8 mouse cellular contexts compared by ENCODE assay signal in the genomic region with DNA sequence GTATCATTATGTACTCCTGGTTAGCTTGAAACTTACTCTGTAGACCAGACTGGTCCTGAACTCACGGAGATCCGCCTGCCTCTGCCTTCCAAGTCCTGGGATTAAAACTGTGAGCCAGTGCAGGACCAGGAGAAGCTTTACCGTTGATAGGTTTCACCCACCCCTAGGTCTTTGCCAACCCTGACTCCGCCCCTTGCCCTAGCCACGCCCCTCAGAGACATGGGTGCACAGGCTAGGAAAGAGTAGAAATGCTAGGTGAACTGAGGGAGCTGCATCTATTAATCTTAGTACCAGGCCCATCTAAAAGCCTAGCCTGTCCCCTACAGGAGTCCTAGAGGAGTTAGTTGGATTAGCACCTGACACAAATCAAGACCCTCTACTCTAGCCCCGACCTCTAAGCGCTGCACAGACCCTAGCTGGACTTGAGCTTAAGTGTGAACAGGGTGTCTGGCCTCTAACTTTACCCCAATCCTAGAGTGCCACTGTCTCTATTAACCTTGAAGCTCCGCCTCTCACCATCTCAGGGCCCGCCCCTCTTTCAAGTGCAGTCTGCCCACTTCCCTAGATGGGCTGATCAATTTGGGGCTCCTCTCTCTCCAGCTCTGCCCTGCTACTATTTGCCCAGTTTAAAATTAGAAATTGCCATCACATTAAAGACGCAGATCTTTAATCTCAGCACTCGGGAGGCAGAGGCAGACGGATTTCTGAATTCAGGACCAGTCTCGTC. TPM values are rescaled to one million over a fixed set of nuclear protein-coding genes. Genes with fewer than 3 reads are reported as not detected.
DNase-seq lines count a peak whose midpoint lies in the region; ATAC-seq lines count a peak whose summit lies in the region.

No protein-coding gene starts in this region.

- 72% methylated on average over 13 of the region's 13 CpGs for WGBS in lung, embryonic 15.5 days

- no peak for ATAC-seq in lung, embryonic 15.5 days (ENCODE audit: borderline replicate concordance, extremely low read depth, low FRiP score, low TSS enrichment)
- 0 out of 2 replicates have a peak, but pooled peaks have one; percentile 35 for ATAC-seq in erythroblast, adult 5-6 weeks (replicated peaks; ENCODE audit: low FRiP score, poor library complexity, severe bottlenecking)
- peak; percentile 43 for ATAC-seq in megakaryocyte-erythroid progenitor cell, adult 5-6 weeks (replicated peaks; ENCODE audit: low FRiP score, low TSS enrichment, poor library complexity, severe bottlenecking)

- H3K36me3 ChIP-seq in lung, embryonic 15.5 days = peaks cover 38% of the 10 kb centered on the region

- peak overlapping the region; percentile 72 for H3K4me2 ChIP-seq in lung, embryonic 15.5 days

- H3K4me3 ChIP-seq in lung, embryonic 15.5 days = peak overlapping the region; percentile 52

- no peaks in the 10 kb centered on the region for H3K9me3 ChIP-seq in lung, embryonic 15.5 days

- H3K9ac ChIP-seq in lung, embryonic 15.5 days = peak overlapping the region; percentile 62

- H3K27me3 ChIP-seq in lung, embryonic 15.5 days = no peaks in the 10 kb centered on the region

- peaks cover 25% of the 10 kb centered on the region for H3K4me1 ChIP-seq in lung, embryonic 15.5 days

- DNase-seq in adrenal gland, postnatal 10 days = peak; percentile 18
- DNase-seq in adrenal gland, postnatal 4 days (ENCODE audit: low spot score in 2 of 2) = no peak
- no peak for DNase-seq in lung, adult 18-20 months
- DNase-seq in urinary bladder, adult 18-20 months (ENCODE audit: low spot score in 2 of 2) = no peak
- DNase-seq in layer of hippocampus, adult 18-20 months (ENCODE audit: low spot score in 2 of 2) = no peak

- H3K27ac ChIP-seq in lung, embryonic 15.5 days = 0 out of 2 replicates have a peak overlapping the region, but pooled peaks have one; percentile 79

RNA-seq across cellular contexts. Expression of gene Rcn3, which starts 1.6 kb away (rescaled TPM):
- 10 to 100 TPM; 65.2 to 71.2 TPM for total RNA-seq in adrenal gland, postnatal 10 days (2021)
- total RNA-seq in adrenal gland, postnatal 4 days (2021) = 10 to 100 TPM; 77.0 to 81.8 TPM
- 353 and 358 TPM in 2 replicates for polyA plus RNA-seq in lung, embryonic 15.5 days (2015; fragmentation: Nextera tagmentation; extraction: Ambion mirVana)
- total RNA-seq in erythroblast, adult 5-6 weeks (2015; ENCODE audit: low replicate concordance) = 1.3 and 2.5 TPM in 2 replicates
- 6.7 and 7.5 TPM in 2 replicates for total RNA-seq in erythroblast, adult 5-6 weeks (2017; ENCODE audit: low replicate concordance)
- 7.6 and 15.6 TPM in 2 replicates for total RNA-seq in megakaryocyte-erythroid progenitor cell, adult 5-6 weeks (2014; fragmentation: Nextera tagmentation)
- 16.7 and 23.0 TPM in 2 replicates for total RNA-seq in megakaryocyte-erythroid progenitor cell, adult 5-6 weeks (2017)
- total RNA-seq in layer of hippocampus, adult 18-20 months (2021) = 1 to 10 TPM; 7.4 to 8.5 TPM

RNA-seq across cellular contexts. Expression of gene Fcgrt, which starts 13.2 kb away (rescaled TPM):
- 100 to 1,000 TPM; 169 to 185 TPM for total RNA-seq in adrenal gland, postnatal 10 days (2021)
- 100 to 1,000 TPM in 1 of 2 experiments, 10 to 100 TPM in 1; 98.0 to 104 TPM for total RNA-seq in adrenal gland, postnatal 4 days (2021)
- polyA plus RNA-seq in lung, embryonic 15.5 days (2015; fragmentation: Nextera tagmentation; extraction: Ambion mirVana) = 73.6 and 83.1 TPM in 2 replicates
- total RNA-seq in erythroblast, adult 5-6 weeks (2015; ENCODE audit: low replicate concordance) = 2.5 and 7.3 TPM in 2 replicates
- 10.3 and 11.4 TPM in 2 replicates for total RNA-seq in erythroblast, adult 5-6 weeks (2017; ENCODE audit: low replicate concordance)
- total RNA-seq in megakaryocyte-erythroid progenitor cell, adult 5-6 weeks (2014; fragmentation: Nextera tagmentation) = 0.82 TPM in 1 of 2 replicates, not detected in the other
- total RNA-seq in megakaryocyte-erythroid progenitor cell, adult 5-6 weeks (2017) = 1.1 and 1.8 TPM in 2 replicates
- 10 to 100 TPM; 14.8 to 18.7 TPM for total RNA-seq in layer of hippocampus, adult 18-20 months (2021)

RNA-seq across cellular contexts. Expression of gene Prrg2, which starts 27.9 kb away (rescaled TPM):
- 10 to 100 TPM; 18.5 to 20.0 TPM for total RNA-seq in adrenal gland, postnatal 10 days (2021)
- 10 to 100 TPM; 17.9 to 18.6 TPM for total RNA-seq in adrenal gland, postnatal 4 days (2021)
- polyA plus RNA-seq in lung, embryonic 15.5 days (2015; fragmentation: Nextera tagmentation; extraction: Ambion mirVana) = 23.1 and 24.2 TPM in 2 replicates
- total RNA-seq in erythroblast, adult 5-6 weeks (2015; ENCODE audit: low replicate concordance) = 1.3 and 5.2 TPM in 2 replicates
- 0.34 and 7.0 TPM in 2 replicates for total RNA-seq in erythroblast, adult 5-6 weeks (2017; ENCODE audit: low replicate concordance)
- total RNA-seq in megakaryocyte-erythroid progenitor cell, adult 5-6 weeks (2014; fragmentation: Nextera tagmentation) = 4.3 and 4.7 TPM in 2 replicates
- total RNA-seq in megakaryocyte-erythroid progenitor cell, adult 5-6 weeks (2017) = 3.5 and 6.2 TPM in 2 replicates
- 1 to 10 TPM; 5.9 TPM for total RNA-seq in layer of hippocampus, adult 18-20 months (2021)

RNA-seq across cellular contexts. Expression of gene Nosip, which starts 28.2 kb away (rescaled TPM):
- 10 to 100 TPM; 39.7 to 45.9 TPM for total RNA-seq in adrenal gland, postnatal 10 days (2021)
- 10 to 100 TPM; 61.1 to 71.2 TPM for total RNA-seq in adrenal gland, postnatal 4 days (2021)
- 74.9 and 75.1 TPM in 2 replicates for polyA plus RNA-seq in lung, embryonic 15.5 days (2015; fragmentation: Nextera tagmentation; extraction: Ambion mirVana)
- 10.4 and 20.7 TPM in 2 replicates for total RNA-seq in erythroblast, adult 5-6 weeks (2015; ENCODE audit: low replicate concordance)
- 15.5 and 22.2 TPM in 2 replicates for total RNA-seq in erythroblast, adult 5-6 weeks (2017; ENCODE audit: low replicate concordance)
- total RNA-seq in megakaryocyte-erythroid progenitor cell, adult 5-6 weeks (2014; fragmentation: Nextera tagmentation) = 27.8 and 55.1 TPM in 2 replicates
- total RNA-seq in megakaryocyte-erythroid progenitor cell, adult 5-6 weeks (2017) = 40.9 and 48.3 TPM in 2 replicates
- 10 to 100 TPM; 50.8 to 57.6 TPM for total RNA-seq in layer of hippocampus, adult 18-20 months (2021)

RNA-seq across cellular contexts. Expression of gene Rps11, which starts 33.8 kb away (rescaled TPM):
- total RNA-seq in adrenal gland, postnatal 10 days (2021) = 1,000 to 10,000 TPM; 1,283 to 1,295 TPM
- total RNA-seq in adrenal gland, postnatal 4 days (2021) = 1,000 to 10,000 TPM; 1,454 to 1,477 TPM
- polyA plus RNA-seq in lung, embryonic 15.5 days (2015; fragmentation: Nextera tagmentation; extraction: Ambion mirVana) = 1,432 and 1,559 TPM in 2 replicates
- 604 and 677 TPM in 2 replicates for total RNA-seq in erythroblast, adult 5-6 weeks (2015; ENCODE audit: low replicate concordance)
- total RNA-seq in erythroblast, adult 5-6 weeks (2017; ENCODE audit: low replicate concordance) = 233 and 238 TPM in 2 replicates
- total RNA-seq in megakaryocyte-erythroid progenitor cell, adult 5-6 weeks (2014; fragmentation: Nextera tagmentation) = 3,773 and 4,118 TPM in 2 replicates
- total RNA-seq in megakaryocyte-erythroid progenitor cell, adult 5-6 weeks (2017) = 1,409 and 1,705 TPM in 2 replicates
- total RNA-seq in layer of hippocampus, adult 18-20 months (2021) = 100 to 1,000 TPM; 481 to 486 TPM

Comparison
In these comparisons a context has a peak if more than half of its experiments do, and no peak if none do; other contexts are left out.
1. RNA of gene Fcgrt, which starts 13.2 kb away (total RNA-seq): 169 to 185 TPM in adrenal gland, postnatal 10 days and 98.0 to 104 TPM in adrenal gland, postnatal 4 days; 14.8 to 18.7 TPM in layer of hippocampus, adult 18-20 months, 2.5 to 11.4 TPM in erythroblast, adult 5-6 weeks and 0.82 to 1.8 TPM in megakaryocyte-erythroid progenitor cell, adult 5-6 weeks; every median in the first group is over 4 times any median in the second.